21 mouse cellular contexts compared by ENCODE assay signal in the genomic region with DNA sequence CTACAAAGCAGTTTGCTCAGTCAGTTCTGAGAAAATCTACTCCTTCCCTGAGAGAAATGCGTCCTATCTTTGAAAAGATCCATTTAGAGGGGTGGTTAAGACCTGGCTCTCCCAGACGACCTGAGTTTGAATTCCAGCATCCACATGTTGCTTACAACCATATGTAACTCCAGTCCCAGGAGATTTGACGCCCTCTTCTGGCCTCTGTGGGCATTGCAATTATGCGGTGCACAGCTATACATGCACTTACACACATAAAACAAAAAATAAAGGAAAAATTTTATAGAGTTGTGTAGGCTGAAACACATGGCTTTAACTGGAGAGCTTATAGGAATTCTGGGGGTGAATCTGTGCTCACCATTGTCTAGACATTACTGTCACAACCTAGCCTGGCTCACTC.
DNase-seq lines count a peak whose midpoint lies in the region; ATAC-seq and TF ChIP-seq lines count a peak whose summit lies in the region.
"Had no signal": no experiment of that assay in that cellular context is flagged by ENCODE, and none has a peak within 500 bp of the region (broad histone marks: within the 10 kb centered on the region; RNA-seq: fewer than 3 reads in every experiment).

No protein-coding gene starts in this region.

- peak; percentile 42 for TF ChIP-seq CTCF in layer of hippocampus, adult 2 months (conservative IDR thresholded peaks at IDR 0.05)
- TF ChIP-seq CTCF in brain, embryonic 14.5 days (IDR thresholded peaks at IDR 0.05; ENCODE audit: borderline replicate concordance, extremely low read depth, insufficient read depth, insufficient read length), result peak; percentile 9; the same call in 1 of the 2 replicates

- ATAC-seq in cerebellum, adult (ENCODE audit: insufficient number of reproducible peaks, low FRiP score, low TSS enrichment), result no peak

- H3K9ac ChIP-seq in ES-E14 (ENCODE audit: insufficient read depth, low read depth, low read length, poor library complexity, severe bottlenecking), result no peak overlapping the region
- H3K9ac ChIP-seq: forebrain, embryonic 12.5 days; hindbrain, embryonic 13.5 days; liver, embryonic 13.5 days; neural tube, embryonic 12.5 days had no signal

- no peaks in the 10 kb centered on the region for H3K36me3 ChIP-seq in ES-E14 (ENCODE audit: control insufficient read depth, insufficient read depth, low read length, poor library complexity, severe bottlenecking)
- H3K36me3 ChIP-seq: forebrain, embryonic 12.5 days; hindbrain, embryonic 13.5 days; limb, embryonic 10.5 days; liver, embryonic 13.5 days; neural tube, embryonic 12.5 days had no signal

- H3K9me3 ChIP-seq in ES-E14 (ENCODE audit: control insufficient read depth, insufficient read depth, low read depth, low read length), result no peaks in the 10 kb centered on the region
- H3K9me3 ChIP-seq: forebrain, embryonic 12.5 days; limb, embryonic 10.5 days; liver, embryonic 13.5 days; neural tube, embryonic 12.5 days had no signal

- H3K4me3 ChIP-seq in layer of hippocampus, adult 2 months, result no peak overlapping the region
- no peak overlapping the region for H3K4me3 ChIP-seq in ES-E14 (ENCODE audit: insufficient read depth in 1 of 2, low read depth in 1 of 2, low read length in 2 of 2, poor library complexity in 1 of 2, severe bottlenecking in 1 of 2)
- H3K4me3 ChIP-seq: forebrain, embryonic 12.5 days; hindbrain, embryonic 13.5 days; limb, embryonic 10.5 days; liver, embryonic 13.5 days; megakaryocyte, embryonic 14.5 days; neural tube, embryonic 12.5 days had no signal

- in situ Hi-C loops in ES-E14 (cut with MboI; ENCODE audit: low sequenced_read_pairs in 2 of 2, unreplicated experiment in 2 of 2), result no loop called here

- TF ChIP-seq POLR2A in brain, embryonic 14.5 days (IDR thresholded peaks at IDR 0.05; ENCODE audit: borderline replicate concordance, extremely low read depth, insufficient read depth, insufficient read length, poor library complexity, severe bottlenecking), result no peak

- DNase-seq in cerebellum, postnatal 10 days, result peak; percentile 15 to 24
- DNase-seq in layer of hippocampus, adult 2 months (ENCODE audit: low spot score in 2 of 2), result no peak
- DNase-seq in layer of hippocampus, adult 9-10 months (ENCODE audit: low spot score), result no peak
- DNase-seq in ES-E14 (ENCODE audit: low read depth, low spot score), result peak; percentile 16
- DNase-seq in brain, embryonic 14.5 days (ENCODE audit: low read depth), result no peak
- no peak for DNase-seq in adrenal gland, adult (ENCODE audit: inconsistent age in 2 of 2, low spot score in 1 of 2)
- no peak for DNase-seq in urinary bladder, postnatal 4 days (ENCODE audit: low spot score in 2 of 2)
- DNase-seq: cerebellum, adult 11-12 months; cerebellum, postnatal 36 days; gastrocnemius, postnatal 10 days; heart, postnatal 10 days; kidney, adult 11 months; liver, embryonic 13.5 days; spleen, adult 18-20 months; thymus, postnatal 25 days had no signal

- H3K4me1 ChIP-seq in ES-E14 (ENCODE audit: control insufficient read depth in 2 of 2, insufficient read depth in 2 of 2, low read length in 2 of 2, poor library complexity in 1 of 2), result no peaks in the 10 kb centered on the region
- H3K4me1 ChIP-seq: forebrain, embryonic 12.5 days; hindbrain, embryonic 13.5 days; limb, embryonic 10.5 days; liver, embryonic 13.5 days; megakaryocyte, embryonic 14.5 days; neural tube, embryonic 12.5 days had no signal

- no peak overlapping the region for H3K27ac ChIP-seq in layer of hippocampus, adult 2 months
- no peak overlapping the region for H3K27ac ChIP-seq in ES-E14 (ENCODE audit: insufficient read depth, low read depth, low read length, poor library complexity, severe bottlenecking)
- H3K27ac ChIP-seq: forebrain, embryonic 12.5 days; hindbrain, embryonic 13.5 days; limb, embryonic 10.5 days; liver, embryonic 13.5 days; neural tube, embryonic 12.5 days had no signal

TF ChIP-seq in ES-E14, 5 proteins besides CTCF, POLR2A, EP300 and RAD21:
- TF ChIP-seq ZC3H11A (IDR thresholded peaks at IDR 0.05; ENCODE audit: borderline replicate concordance, low read depth, low read length) (no peak), ZNF384 (IDR thresholded peaks at IDR 0.05; ENCODE audit: low read depth, low read length) (no peak), HCFC1 (IDR thresholded peaks at IDR 0.05; ENCODE audit: borderline replicate concordance, insufficient read depth, low read length) (no peak), MAFK (IDR thresholded peaks at IDR 0.05; ENCODE audit: insufficient read depth, low read depth, low read length) (no peak), CHD2 (IDR thresholded peaks at IDR 0.05; ENCODE audit: low read depth, low read length) (no peak)

Comparison
In these comparisons a context has a peak if more than half of its experiments do, and no peak if none do; other contexts are left out.
1. DNase-seq: peak in cerebellum, postnatal 10 days (2 of 2) and ES-E14 (single experiment); none in layer of hippocampus, adult 2 months (0 of 2), layer of hippocampus, adult 9-10 months (single experiment), brain, embryonic 14.5 days (single experiment), adrenal gland, adult (0 of 2) and urinary bladder, postnatal 4 days (0 of 2).